Mouse (Mus musculus) limb, embryonic 15.5 days (tissue): ENCODE measurements around the gene Olfr1410. TPM values are rescaled to one million over a fixed set of nuclear protein-coding genes. Genes with fewer than 3 reads are reported as not detected.
A peak's percentile ranks its signal among the peaks of the same experiment; 100 is the strongest.

Source experiments
- ATAC-seq: fragments of 200-750 bp; cut with Nextera tagmentation; 2 replicates; pipeline ENCODE4 v1.8.0; 2017; ENCODE audit warnings: low read depth, moderate TSS enrichment; ENCODE audit not compliant: insufficient number of reproducible peaks, low FRiP score, low TSS enrichment
- H3K27ac ChIP-seq: fragments of 300-500 bp; sonication (generic); 2 replicates; pipeline ENCODE4 v1.5.1; 2015; ENCODE audit warnings: moderate library complexity, mild to moderate bottlenecking, inconsistent platforms
- H3K27me3 ChIP-seq: fragments of 300-500 bp; sonication (generic); 2 replicates; pipeline ENCODE4 v1.6.1; 2015; ENCODE audit warnings: inconsistent platforms
- H3K36me3 ChIP-seq: fragments of 300-500 bp; sonication (generic); 2 replicates; pipeline ENCODE4 v1.6.1; 2015; ENCODE audit warnings: inconsistent platforms
- H3K4me1 ChIP-seq: fragments of 300-500 bp; sonication (generic); 2 replicates; pipeline ENCODE4 v1.6.1; 2015; ENCODE audit warnings: inconsistent platforms
- H3K4me2 ChIP-seq: fragments of 300-500 bp; sonication (generic); 2 replicates; pipeline ENCODE4 v1.6.1; 2015; ENCODE audit warnings: mild to moderate bottlenecking, inconsistent platforms
- H3K4me3 ChIP-seq: fragments of 300-500 bp; sonication (generic); 2 replicates; pipeline ENCODE4 v1.5.1; 2015; ENCODE audit warnings: mild to moderate bottlenecking, inconsistent platforms
- H3K9ac ChIP-seq: fragments of 300-500 bp; sonication (generic); 2 replicates; pipeline ENCODE4 v1.6.1; 2015; ENCODE audit warnings: inconsistent platforms
- H3K9me3 ChIP-seq: fragments of 300-500 bp; sonication (generic); 2 replicates; pipeline ENCODE4 v1.6.1; 2016; ENCODE audit warnings: inconsistent platforms
- WGBS: fragments of 180-500 bp; shearing (Covaris S2); methylation state at CpG from one replicate; pipeline ENCODE4 v1.1.7; 2015; 5-methylcytosine and 5-hydroxymethylcytosine counted together
- polyA plus RNA-seq: library from polyadenylated mRNA; unstranded; fragments of >200 nt; fragmentation: Nextera tagmentation; extraction: Ambion mirVana; gene quantifications from 2 replicates; pipeline ENCODE4 v1.2.1, GENCODE M21; 2015

The Olfr1410 gene
- polyA plus RNA-seq, 1 experiment from 2014 or later = not detected

DNA sequence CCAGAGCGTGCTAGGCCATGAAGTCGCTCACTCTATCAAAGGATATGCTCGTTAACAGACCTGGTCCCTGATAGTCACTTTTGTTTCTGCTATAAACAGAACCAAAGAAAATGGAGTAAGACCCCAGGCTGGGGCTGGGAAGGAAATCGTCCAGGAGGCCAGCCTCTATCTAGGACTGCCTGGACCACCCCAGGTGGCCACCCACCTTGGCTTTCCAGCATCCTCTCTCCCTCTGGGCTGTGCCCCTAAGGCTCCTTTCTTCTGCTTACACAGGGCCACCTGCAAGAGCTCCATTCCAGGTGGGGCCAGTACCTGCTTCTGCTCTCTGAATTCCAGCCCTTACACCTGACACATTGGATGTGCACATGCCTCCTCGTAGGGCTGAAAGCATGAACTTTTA, 26.6 kb downstream of the Olfr1410 start:
- Histone ChIP-seq H3K4me2 (no peak overlapping the region), H3K36me3 (peaks cover 17% of the 10 kb centered on the region), H3K9ac (no peak overlapping the region), H3K4me1 (0 out of 2 replicates have a peak, but pooled peaks cover 6% of the 10 kb centered on the region), H3K27me3 (no peaks in the 10 kb centered on the region), H3K9me3 (no peaks in the 10 kb centered on the region), H3K27ac (no peak overlapping the region), H3K4me3 (no peak overlapping the region)
- 65% methylated on average over 5 of the region's 5 CpGs for WGBS
- no peak for ATAC-seq

- WGBS = 69% methylated on average over 6 of the region's 6 CpGs
- Histone ChIP-seq H3K4me2 (no peak overlapping the region), H3K27ac (no peak overlapping the region), H3K36me3 (peaks cover 25% of the 10 kb centered on the region), H3K9me3 (no peaks in the 10 kb centered on the region), H3K27me3 (no peaks in the 10 kb centered on the region), H3K9ac (no peak overlapping the region), H3K4me1 (0 out of 2 replicates have a peak, but pooled peaks cover 6% of the 10 kb centered on the region), H3K4me3 (no peak overlapping the region)
- no peak for ATAC-seq
Measured at GRCm38 (mm10) chr1:92632948-92633347, 27.4 kb downstream of the Olfr1410 start.

DNA sequence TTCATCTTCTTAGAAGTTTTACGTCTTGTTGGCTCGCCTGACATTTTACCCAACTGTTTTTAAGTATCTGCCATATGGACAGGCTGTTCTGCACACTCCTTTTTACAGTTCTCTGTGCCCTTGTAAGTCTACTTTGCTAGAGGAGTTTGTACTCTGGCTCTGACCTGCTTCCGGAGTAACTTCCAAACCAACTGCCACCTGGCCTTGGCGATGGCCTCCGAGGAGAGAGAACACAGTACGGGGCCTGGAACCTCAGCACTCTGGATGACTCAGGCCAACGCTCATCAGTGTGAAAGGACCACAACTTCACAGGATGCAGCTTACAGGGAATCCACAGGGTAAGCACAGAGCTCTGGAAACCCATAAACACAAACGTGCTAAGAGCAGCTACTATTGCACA, 28.1 kb downstream of the Olfr1410 start:
- Histone ChIP-seq H3K4me1 (0 out of 2 replicates have a peak, but pooled peaks cover 6% of the 10 kb centered on the region), H3K4me3 (no peak overlapping the region), H3K4me2 (no peak overlapping the region), H3K9me3 (no peaks in the 10 kb centered on the region), H3K36me3 (peaks cover 33% of the 10 kb centered on the region), H3K9ac (no peak overlapping the region), H3K27ac (no peak overlapping the region), H3K27me3 (no peaks in the 10 kb centered on the region)
- no peak for ATAC-seq
- 76% methylated on average over 8 of the region's 8 CpGs for WGBS

DNA sequence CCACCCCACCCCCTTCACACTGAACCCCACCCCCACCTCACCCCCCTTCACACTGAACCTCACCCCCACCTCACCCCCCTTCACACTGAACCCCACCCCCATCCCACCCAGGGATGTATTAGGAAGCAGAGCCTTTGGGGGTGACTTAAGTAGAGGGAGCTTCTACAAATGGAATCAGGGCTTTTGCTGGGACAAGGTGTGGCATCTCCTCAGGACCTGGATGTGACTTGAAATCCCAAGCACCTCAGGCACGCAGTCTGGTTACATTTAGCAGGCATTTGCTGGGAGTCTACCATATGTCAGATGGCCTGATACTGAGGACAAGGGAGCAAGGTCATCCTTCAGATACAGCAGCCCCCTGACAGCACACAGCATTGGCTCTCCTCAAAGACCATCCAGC, 29.0 kb downstream of the Olfr1410 start:
- no peak overlapping the region; the same call in 1 of the 2 replicates for H3K27ac ChIP-seq
- no peak overlapping the region for H3K4me3 ChIP-seq
- 71% methylated on average over 1 of the region's 1 CpGs for WGBS
- no peaks in the 10 kb centered on the region for H3K27me3 ChIP-seq
- no peak overlapping the region for H3K4me2 ChIP-seq
- no peak overlapping the region for H3K9ac ChIP-seq
- 0 out of 2 replicates have a peak, but pooled peaks cover 6% of the 10 kb centered on the region for H3K4me1 ChIP-seq
- no peak for ATAC-seq
- peaks cover 41% of the 10 kb centered on the region for H3K36me3 ChIP-seq
- no peaks in the 10 kb centered on the region for H3K9me3 ChIP-seq

GRCm38 (mm10) chr1:92634976-92635599, 29.5 kb downstream of the Olfr1410 start:
- Histone ChIP-seq H3K9ac (no peak overlapping the region), H3K27me3 (no peaks in the 10 kb centered on the region), H3K9me3 (no peaks in the 10 kb centered on the region), H3K4me1 (peaks cover 11% of the 10 kb centered on the region), H3K27ac (no peak overlapping the region; the same call in 1 of the 2 replicates), H3K4me2 (no peak overlapping the region), H3K36me3 (peaks cover 46% of the 10 kb centered on the region), H3K4me3 (no peak overlapping the region)
- WGBS = 75% methylated on average over 4 of the region's 4 CpGs
- no peak for ATAC-seq

GRCm38 (mm10) chr1:92636015-92636414, 30.4 kb downstream of the Olfr1410 start:
- no peak overlapping the region for H3K4me2 ChIP-seq
- H3K9me3 ChIP-seq = no peaks in the 10 kb centered on the region
- no peaks in the 10 kb centered on the region for H3K27me3 ChIP-seq
- no peak overlapping the region for H3K4me3 ChIP-seq
- WGBS = 92% methylated on average over 8 of the region's 8 CpGs
- H3K36me3 ChIP-seq = peaks cover 46% of the 10 kb centered on the region
- H3K27ac ChIP-seq = no peak overlapping the region
- ATAC-seq = no peak
- peaks cover 21% of the 10 kb centered on the region for H3K4me1 ChIP-seq
- no peak overlapping the region for H3K9ac ChIP-seq

GRCm38 (mm10) chr1:92636676-92637075, 31.1 kb downstream of the Olfr1410 start:
- H3K4me3 ChIP-seq = no peak overlapping the region
- no peak overlapping the region for H3K4me2 ChIP-seq
- peaks cover 23% of the 10 kb centered on the region for H3K4me1 ChIP-seq
- H3K9ac ChIP-seq = no peak overlapping the region
- no peak for ATAC-seq
- H3K9me3 ChIP-seq = no peaks in the 10 kb centered on the region
- no peak overlapping the region for H3K27ac ChIP-seq
- peaks cover 46% of the 10 kb centered on the region for H3K36me3 ChIP-seq
- no peaks in the 10 kb centered on the region for H3K27me3 ChIP-seq
- 94% methylated on average over 11 of the region's 11 CpGs for WGBS

- no peak overlapping the region for H3K4me2 ChIP-seq
- peaks cover 46% of the 10 kb centered on the region for H3K36me3 ChIP-seq
- H3K9me3 ChIP-seq = no peaks in the 10 kb centered on the region
- no peaks in the 10 kb centered on the region for H3K27me3 ChIP-seq
- peaks cover 28% of the 10 kb centered on the region for H3K4me1 ChIP-seq
- ATAC-seq = no peak
- 91% methylated on average over 15 of the region's 15 CpGs for WGBS
- H3K27ac ChIP-seq = no peak overlapping the region
- no peak overlapping the region for H3K9ac ChIP-seq
- no peak overlapping the region for H3K4me3 ChIP-seq
Measured at GRCm38 (mm10) chr1:92637501-92638172, 32.1 kb downstream of the Olfr1410 start.

DNA sequence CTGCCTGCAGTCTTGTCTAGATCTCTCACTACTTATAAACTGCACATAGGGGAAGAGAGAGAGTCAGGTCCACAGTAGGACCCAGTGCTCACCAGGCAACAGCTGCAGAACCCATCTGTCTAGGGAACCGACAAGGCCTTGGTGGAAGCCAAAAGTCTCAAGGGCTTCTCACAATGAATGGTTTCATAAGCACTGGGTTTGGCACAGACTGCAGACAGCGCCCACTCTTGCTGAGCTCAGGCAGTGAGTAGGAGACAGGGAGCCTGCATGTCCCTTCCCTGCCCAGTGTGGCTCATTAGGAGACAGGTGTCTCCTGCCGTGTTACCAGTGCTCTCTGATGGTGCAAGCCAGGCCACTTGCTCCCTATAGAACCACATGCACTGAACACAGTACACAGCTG, 32.6 kb downstream of the Olfr1410 start:
- ATAC-seq = no peak
- no peak overlapping the region for H3K27ac ChIP-seq
- no peak overlapping the region for H3K4me3 ChIP-seq
- H3K9me3 ChIP-seq = no peaks in the 10 kb centered on the region
- H3K4me1 ChIP-seq = peaks cover 28% of the 10 kb centered on the region
- H3K9ac ChIP-seq = no peak overlapping the region
- H3K36me3 ChIP-seq = peaks cover 46% of the 10 kb centered on the region
- H3K27me3 ChIP-seq = no peaks in the 10 kb centered on the region
- WGBS = 81% methylated on average over 3 of the region's 3 CpGs
- no peak overlapping the region for H3K4me2 ChIP-seq

- Histone ChIP-seq H3K36me3 (peaks cover 46% of the 10 kb centered on the region), H3K9ac (no peak overlapping the region), H3K4me2 (no peak overlapping the region), H3K27ac (no peak overlapping the region), H3K4me1 (peaks cover 28% of the 10 kb centered on the region), H3K27me3 (no peaks in the 10 kb centered on the region), H3K9me3 (no peaks in the 10 kb centered on the region), H3K4me3 (no peak overlapping the region)
- ATAC-seq = no peak
- 91% methylated on average over 4 of the region's 4 CpGs for WGBS
Measured at GRCm38 (mm10) chr1:92638736-92639135, 33.2 kb downstream of the Olfr1410 start.

DNA sequence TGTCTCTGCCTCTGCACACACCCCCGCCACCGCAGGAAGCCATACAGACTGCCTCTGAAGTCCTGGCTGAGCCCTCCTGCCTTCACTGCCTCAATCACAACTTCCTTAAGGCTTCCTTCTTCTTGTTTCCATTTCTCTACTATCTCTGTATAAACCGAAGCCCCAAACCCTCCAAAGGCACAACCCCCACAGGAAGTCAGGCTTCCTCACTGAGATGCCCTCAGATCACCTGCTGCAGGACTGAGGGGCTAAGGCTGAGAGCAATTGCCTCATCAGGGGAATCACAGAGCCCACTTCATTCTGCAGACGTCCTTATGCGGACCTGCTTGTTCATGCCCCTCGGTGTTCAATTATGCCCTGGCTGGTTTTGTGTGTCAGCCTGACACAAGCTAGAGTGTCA, 34.8 kb downstream of the Olfr1410 start:
- Histone ChIP-seq H3K4me2 (peak overlapping the region; percentile 84; the same call in 1 of the 2 replicates), H3K27me3 (no peaks in the 10 kb centered on the region; the same call in 1 of the 2 replicates), H3K4me1 (peaks cover 22% of the 10 kb centered on the region), H3K27ac (no peak overlapping the region), H3K4me3 (peak overlapping the region; percentile 97), H3K36me3 (peaks cover 43% of the 10 kb centered on the region), H3K9me3 (no peaks in the 10 kb centered on the region), H3K9ac (peak overlapping the region; percentile 95; the same call in 1 of the 2 replicates)
- ATAC-seq = no peak
- 88% methylated on average over 6 of the region's 6 CpGs for WGBS

DNA sequence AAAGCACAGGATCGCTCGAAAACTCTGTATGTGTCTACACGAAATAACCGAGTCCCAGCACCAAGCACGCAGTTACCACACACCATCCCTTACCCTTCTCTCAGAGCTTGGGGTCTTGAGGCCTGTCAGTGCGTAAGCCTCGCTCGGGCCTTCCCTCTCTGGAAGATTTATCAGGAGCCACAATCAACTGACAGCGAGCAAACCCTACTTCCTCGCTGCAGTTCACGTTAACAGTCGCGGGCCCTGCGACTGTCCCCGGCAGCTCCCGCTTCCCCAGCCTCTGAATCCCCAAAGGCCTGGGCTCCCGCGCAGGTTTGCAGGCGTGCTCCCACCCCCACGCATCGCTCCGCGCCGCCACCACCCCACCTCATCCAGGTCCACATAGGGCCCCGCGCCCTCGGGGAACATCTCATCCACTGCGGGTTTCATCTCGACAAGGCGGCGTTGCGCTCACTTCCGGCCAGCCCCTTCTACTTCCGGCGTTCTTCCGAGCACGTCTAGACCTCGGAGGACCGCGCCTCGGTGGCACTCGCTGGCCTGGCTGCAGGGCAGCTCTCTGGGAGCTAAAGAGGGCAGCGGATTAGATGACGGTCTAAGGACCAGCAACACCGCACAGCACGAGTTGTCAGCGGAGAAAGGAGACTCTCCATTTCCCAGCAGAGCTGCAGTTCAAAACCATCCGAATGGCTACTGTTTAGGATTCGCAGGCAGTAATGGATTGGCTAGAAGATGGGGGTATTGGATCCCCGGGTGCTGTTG, 36.1 kb downstream of the Olfr1410 start, which contains the start of gene Cops9:
Cops9 (minus strand) TSS at position 472 of the 759 bp plus-strand sequence.
- Histone ChIP-seq H3K27ac (peak within 1 kb of the TSS; percentile 73), H3K36me3 (peaks cover 34% of the 10 kb centered on the region)
- 2% methylated on average over 50 of the region's 50 CpGs for WGBS

More for the DNA sequence above, 36.1 kb downstream of the Olfr1410 start, which contains the start of gene Cops9:
- H3K9me3 ChIP-seq = no peaks in the 10 kb centered on the region
- H3K4me1 ChIP-seq = peaks cover 22% of the 10 kb centered on the region
- H3K27me3 ChIP-seq = no peaks in the 10 kb centered on the region; the same call in 1 of the 2 replicates
- peak within 1 kb of the TSS; percentile 95 for H3K9ac ChIP-seq
- H3K4me2 ChIP-seq = peak within 1 kb of the TSS; percentile 84
- ATAC-seq = peak; percentile 81; the same call in 1 of the 2 replicates
- H3K4me3 ChIP-seq = peak within 1 kb of the TSS; percentile 97
